Mouse (Mus musculus) kidney, adult 2 months (tissue): ENCODE data around the gene Ciao2b.

Experiments
- CTCF ChIP-seq: fragments of 200-500 bp; conservative IDR thresholded peaks from 2 replicates; pipeline ENCODE4 v1.5.1; 2011; ENCODE audit warnings: low read depth, mild to moderate bottlenecking, control low read depth, low read length, moderate library complexity, mixed read lengths; ENCODE audit not compliant: insufficient read depth, insufficient read length
- POLR2A ChIP-seq: fragments of 200-500 bp; IDR thresholded peaks from one replicate; pipeline ENCODE4 v1.6.1; 2011; ENCODE audit warnings: low read depth, low read length, control low read depth

DNA sequence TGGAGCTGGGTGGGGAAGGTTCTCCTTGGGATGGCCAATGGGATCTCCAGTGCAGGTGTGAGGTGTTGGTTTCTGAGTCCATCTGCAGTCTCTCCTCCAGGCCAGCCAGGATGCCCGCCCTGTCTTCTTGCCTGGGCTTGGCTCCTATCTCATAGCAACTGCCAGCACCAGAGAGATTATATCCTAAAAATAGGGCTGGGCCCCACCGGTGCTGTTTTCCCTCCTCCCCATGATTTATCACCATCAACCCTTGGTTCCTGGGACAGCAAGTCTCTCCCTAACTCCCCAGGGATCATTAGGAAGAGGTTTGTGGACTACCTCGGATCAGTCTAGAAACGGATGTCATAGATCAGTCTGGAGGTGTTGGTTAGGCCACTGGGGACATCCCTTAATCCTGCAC is 28.6 kb downstream of the Ciao2b start:
- TF ChIP-seq CTCF (no peak), POLR2A (no peak)
